8 mouse cellular contexts compared by ENCODE assay signal in genomic region chr19:5912103-5913006, GRCm38 (mm10). TPM values are rescaled to one million over a fixed set of nuclear protein-coding genes. Genes with fewer than 3 reads are reported as not detected.
DNase-seq lines count a peak whose midpoint lies in the region; ATAC-seq and TF ChIP-seq lines count a peak whose summit lies in the region.

No protein-coding gene starts in this region.

- ATAC-seq in G1E (ENCODE audit: extremely low read depth, insufficient number of reproducible peaks, low FRiP score, poor library complexity, severe bottlenecking): peak; percentile 76
- peak; percentile 94 for ATAC-seq in forebrain, embryonic 16.5 days
- peak; percentile 97 for ATAC-seq in lung, embryonic 14.5 days (ENCODE audit: insufficient read depth)

- H3K36me3 ChIP-seq in G1E (replicated peaks): peaks cover 56% of the 10 kb centered on the region
- no peaks in the 10 kb centered on the region for H3K36me3 ChIP-seq in forebrain, embryonic 16.5 days (ENCODE audit: control insufficient read depth, insufficient read depth)
- H3K36me3 ChIP-seq in lung, embryonic 14.5 days (ENCODE audit: insufficient read depth): peaks cover 19% of the 10 kb centered on the region
- H3K36me3 ChIP-seq in thymus, adult 2 months (ENCODE audit: control insufficient read depth, insufficient read depth, low read length): no peaks in the 10 kb centered on the region

- intact Hi-C loops in heart, postnatal 36 days (cut with DNase I): loop anchor here (5.0 kb wide), 2 partner anchors 135 to 150 kb away; partner anchors contain the start of genes Syvn1 and Znhit2

- peaks cover 70% of the 10 kb centered on the region for H3K4me1 ChIP-seq in G1E (ENCODE audit: insufficient read depth, low read depth, low read length)
- H3K4me1 ChIP-seq in forebrain, embryonic 16.5 days (replicated peaks; ENCODE audit: control insufficient read depth, insufficient read depth, low read length): peaks cover 28% of the 10 kb centered on the region
- peaks cover 11% of the 10 kb centered on the region; the same call in 1 of the 2 replicates for H3K4me1 ChIP-seq in lung, embryonic 14.5 days (ENCODE audit: insufficient read depth)
- peaks cover 11% of the 10 kb centered on the region for H3K4me1 ChIP-seq in olfactory bulb, adult 2 months (ENCODE audit: control insufficient read depth, insufficient read depth, low read length)
- H3K4me1 ChIP-seq in thymus, adult 2 months (replicated peaks; ENCODE audit: control insufficient read depth, insufficient read depth, low read length): peaks cover 19% of the 10 kb centered on the region

- H3K9ac ChIP-seq in forebrain, embryonic 16.5 days (replicated peaks; ENCODE audit: low read depth, low read length): peak overlapping the region; percentile 71
- H3K9ac ChIP-seq in lung, embryonic 14.5 days: peak overlapping the region; percentile 96

- TF ChIP-seq POLR2A in olfactory bulb, adult 2 months (IDR thresholded peaks at IDR 0.05; ENCODE audit: insufficient read depth, low read depth, low read length): peak; percentile 74
- peak; percentile 88 for TF ChIP-seq POLR2A in thymus, adult 2 months (IDR thresholded peaks at IDR 0.05; ENCODE audit: control insufficient read depth, extremely low read depth, insufficient read depth, low read length, poor library complexity)

- peak; percentile 98 for DNase-seq in G1E (ENCODE audit: low spot score)
- DNase-seq in cerebellum, adult 18-20 months: peak; percentile 99 to 100
- peak; percentile 98 to 99 for DNase-seq in heart, postnatal 36 days
- DNase-seq in layer of hippocampus, adult 2 months (ENCODE audit: low spot score in 2 of 2): peak; percentile 99
- peak; percentile 100 for DNase-seq in lung, embryonic 14.5 days
- DNase-seq in thymus, adult 2 months: peak; percentile 99

- no peak for TF ChIP-seq CTCF in G1E (IDR thresholded peaks at IDR 0.05; ENCODE audit: low read depth, low read length)
- peak; percentile 29 for TF ChIP-seq CTCF in layer of hippocampus, adult 2 months (conservative IDR thresholded peaks at IDR 0.05)
- TF ChIP-seq CTCF in lung, embryonic 14.5 days (IDR thresholded peaks at IDR 0.05; ENCODE audit: low read depth): peak; percentile 44; the same call in 1 of the 2 replicates
- no peak for TF ChIP-seq CTCF in olfactory bulb, adult 2 months (IDR thresholded peaks at IDR 0.05; ENCODE audit: insufficient read depth, low read depth, low read length)
- TF ChIP-seq CTCF in thymus, adult 2 months (IDR thresholded peaks at IDR 0.05; ENCODE audit: borderline replicate concordance, control insufficient read depth, extremely low read depth, insufficient read depth, low read length, poor library complexity): 0 out of 2 replicates have a peak, but pooled peaks have one; percentile 42

- WGBS in forebrain, embryonic 16.5 days: under 1% methylated on average over 57 of the region's 59 CpGs
- WGBS in lung, embryonic 14.5 days: under 1% methylated on average over 59 of the region's 59 CpGs
- WGBS in olfactory bulb, adult 2 months: under 1% methylated on average over 59 of the region's 59 CpGs
- under 1% methylated on average over 59 of the region's 59 CpGs for WGBS in thymus, adult 2 months

- H3K27me3 ChIP-seq in G1E (ENCODE audit: insufficient read depth, low read length): no peaks in the 10 kb centered on the region
- H3K27me3 ChIP-seq in forebrain, embryonic 16.5 days (replicated peaks; ENCODE audit: control insufficient read depth, insufficient read depth, low read length): no peaks in the 10 kb centered on the region
- no peaks in the 10 kb centered on the region for H3K27me3 ChIP-seq in lung, embryonic 14.5 days (ENCODE audit: insufficient read depth, low read length)
- H3K27me3 ChIP-seq in thymus, adult 2 months (ENCODE audit: control insufficient read depth, insufficient read depth, low read length): no peaks in the 10 kb centered on the region

- H3K9me3 ChIP-seq in G1E (replicated peaks): no peaks in the 10 kb centered on the region
- H3K9me3 ChIP-seq in forebrain, embryonic 16.5 days (ENCODE audit: control insufficient read depth, low read length): no peaks in the 10 kb centered on the region
- no peaks in the 10 kb centered on the region for H3K9me3 ChIP-seq in lung, embryonic 14.5 days (ENCODE audit: low read depth, low read length)

- peak overlapping the region; percentile 94 for H3K4me3 ChIP-seq in G1E (ENCODE audit: low read depth, low read length)
- peak overlapping the region; percentile 62 for H3K4me3 ChIP-seq in forebrain, embryonic 16.5 days (replicated peaks; ENCODE audit: low read length)
- peak overlapping the region; percentile 97 for H3K4me3 ChIP-seq in layer of hippocampus, adult 2 months
- peak overlapping the region; percentile 91 for H3K4me3 ChIP-seq in lung, embryonic 14.5 days (ENCODE audit: low read depth, low read length)
- peak overlapping the region; percentile 89 for H3K4me3 ChIP-seq in olfactory bulb, adult 2 months (ENCODE audit: insufficient read depth, low read depth, low read length)
- peak overlapping the region; percentile 72 for H3K4me3 ChIP-seq in thymus, adult 2 months (ENCODE audit: control insufficient read depth, insufficient read depth, low read length)

- peak overlapping the region; percentile 55 for H3K27ac ChIP-seq in forebrain, embryonic 16.5 days (ENCODE audit: low read length)
- peak overlapping the region; percentile 94 for H3K27ac ChIP-seq in layer of hippocampus, adult 2 months
- peak overlapping the region; percentile 91 for H3K27ac ChIP-seq in lung, embryonic 14.5 days (ENCODE audit: low read depth)
- peak overlapping the region; percentile 82 for H3K27ac ChIP-seq in olfactory bulb, adult 2 months (ENCODE audit: insufficient read depth, low read depth, low read length)
- no peak overlapping the region for H3K27ac ChIP-seq in thymus, adult 2 months (ENCODE audit: control insufficient read depth, insufficient read depth, low read length)

- peak overlapping the region; percentile 81 for H3K4me2 ChIP-seq in forebrain, embryonic 16.5 days (ENCODE audit: low read length)
- peak overlapping the region; percentile 85 for H3K4me2 ChIP-seq in lung, embryonic 14.5 days

RNA-seq across cellular contexts. Expression of gene Dpf2, which starts 0.5 kb away (rescaled TPM):
- total RNA-seq in G1E (2014; fragmentation: Nextera tagmentation) (126 and 142 TPM in 2 replicates), G1E (2017) (152 and 196 TPM in 2 replicates)
- 42.1 and 68.8 TPM in 2 replicates for polyA plus RNA-seq in G1E (2012)
- 124 and 126 TPM in 2 replicates for polyA plus RNA-seq in forebrain, embryonic 16.5 days (2015; fragmentation: Nextera tagmentation; extraction: Ambion mirVana)
- total RNA-seq in heart, postnatal 36 days (2021): 10 to 100 TPM; 75.8 to 96.2 TPM
- 10 to 100 TPM; 94.1 to 95.3 TPM for total RNA-seq in layer of hippocampus, adult 2 months (2021)
- polyA plus RNA-seq in lung, embryonic 14.5 days (2014; fragmentation: Nextera tagmentation; extraction: Ambion mirVana): 147 and 162 TPM in 2 replicates
- not detected in 2 replicates for polyA plus RNA-seq in olfactory bulb, adult 2 months (2012; ENCODE audit: insufficient read depth, insufficient read length, low replicate concordance, missing spikeins)
- 175 and 194 TPM in 2 replicates for polyA plus RNA-seq in thymus, adult 2 months (2012; rRNA removed)

RNA-seq across cellular contexts. Expression of gene Cdc42ep2, which starts 12.3 kb away (rescaled TPM):
- total RNA-seq in G1E (2014; fragmentation: Nextera tagmentation) (1.8 and 2.1 TPM in 2 replicates), G1E (2017) (2.2 and 3.6 TPM in 2 replicates)
- polyA plus RNA-seq in G1E (2012): 0.66 and 0.76 TPM in 2 replicates
- polyA plus RNA-seq in forebrain, embryonic 16.5 days (2015; fragmentation: Nextera tagmentation; extraction: Ambion mirVana): 11.1 and 12.4 TPM in 2 replicates
- total RNA-seq in heart, postnatal 36 days (2021): 1 to 10 TPM; 9.3 to 9.5 TPM
- total RNA-seq in layer of hippocampus, adult 2 months (2021): 1 to 10 TPM; 3.4 to 3.8 TPM
- 9.8 and 9.9 TPM in 2 replicates for polyA plus RNA-seq in lung, embryonic 14.5 days (2014; fragmentation: Nextera tagmentation; extraction: Ambion mirVana)
- not detected in 2 replicates for polyA plus RNA-seq in olfactory bulb, adult 2 months (2012; ENCODE audit: insufficient read depth, insufficient read length, low replicate concordance, missing spikeins)
- polyA plus RNA-seq in thymus, adult 2 months (2012; rRNA removed): 5.1 and 5.8 TPM in 2 replicates

RNA-seq across cellular contexts. Expression of gene Tigd3, which starts 18.4 kb away (rescaled TPM):
- total RNA-seq in G1E (2014; fragmentation: Nextera tagmentation) (0.90 and 2.1 TPM in 2 replicates), G1E (2017) (2.0 and 2.4 TPM in 2 replicates)
- polyA plus RNA-seq in G1E (2012): 0.70 and 1.0 TPM in 2 replicates
- 11.0 and 13.7 TPM in 2 replicates for polyA plus RNA-seq in forebrain, embryonic 16.5 days (2015; fragmentation: Nextera tagmentation; extraction: Ambion mirVana)
- total RNA-seq in heart, postnatal 36 days (2021): under 1 TPM; 0.57 to 0.64 TPM
- total RNA-seq in layer of hippocampus, adult 2 months (2021): 1 to 10 TPM; 2.5 to 3.2 TPM
- 2.7 and 3.8 TPM in 2 replicates for polyA plus RNA-seq in lung, embryonic 14.5 days (2014; fragmentation: Nextera tagmentation; extraction: Ambion mirVana)
- not detected in 2 replicates for polyA plus RNA-seq in olfactory bulb, adult 2 months (2012; ENCODE audit: insufficient read depth, insufficient read length, low replicate concordance, missing spikeins)
- 4.0 and 4.7 TPM in 2 replicates for polyA plus RNA-seq in thymus, adult 2 months (2012; rRNA removed)

RNA-seq across cellular contexts. Expression of gene Slc25a45, which starts 34.7 kb away (rescaled TPM):
- total RNA-seq in G1E (2014; fragmentation: Nextera tagmentation) (3.5 and 6.4 TPM in 2 replicates), G1E (2017) (10.9 and 12.5 TPM in 2 replicates)
- 0.68 and 0.93 TPM in 2 replicates for polyA plus RNA-seq in G1E (2012)
- polyA plus RNA-seq in forebrain, embryonic 16.5 days (2015; fragmentation: Nextera tagmentation; extraction: Ambion mirVana): 1.5 and 2.0 TPM in 2 replicates
- total RNA-seq in heart, postnatal 36 days (2021): 1 to 10 TPM; 3.4 to 4.2 TPM
- 1 to 10 TPM; 3.5 to 3.6 TPM for total RNA-seq in layer of hippocampus, adult 2 months (2021)
- 2.4 TPM in 2 replicates for polyA plus RNA-seq in lung, embryonic 14.5 days (2014; fragmentation: Nextera tagmentation; extraction: Ambion mirVana)
- polyA plus RNA-seq in olfactory bulb, adult 2 months (2012; ENCODE audit: insufficient read depth, insufficient read length, low replicate concordance, missing spikeins): not detected in 2 replicates
- polyA plus RNA-seq in thymus, adult 2 months (2012; rRNA removed): 57.5 and 57.9 TPM in 2 replicates

RNA-seq across cellular contexts. Expression of gene Frmd8, which starts 37.3 kb away (rescaled TPM):
- 8.9 and 15.1 TPM in 2 replicates for total RNA-seq in G1E (2014; fragmentation: Nextera tagmentation)
- total RNA-seq in G1E (2017): 14.5 and 15.2 TPM in 2 replicates
- 21.0 and 21.9 TPM in 2 replicates for polyA plus RNA-seq in G1E (2012)
- 20.9 and 21.5 TPM in 2 replicates for polyA plus RNA-seq in forebrain, embryonic 16.5 days (2015; fragmentation: Nextera tagmentation; extraction: Ambion mirVana)
- 10 to 100 TPM; 11.4 to 11.7 TPM for total RNA-seq in heart, postnatal 36 days (2021)
- 10 to 100 TPM in 1 of 2 experiments, 1 to 10 TPM in 1; 9.5 to 10.6 TPM for total RNA-seq in layer of hippocampus, adult 2 months (2021)
- 37.9 and 42.2 TPM in 2 replicates for polyA plus RNA-seq in lung, embryonic 14.5 days (2014; fragmentation: Nextera tagmentation; extraction: Ambion mirVana)
- not detected in 2 replicates for polyA plus RNA-seq in olfactory bulb, adult 2 months (2012; ENCODE audit: insufficient read depth, insufficient read length, low replicate concordance, missing spikeins)
- 121 and 129 TPM in 2 replicates for polyA plus RNA-seq in thymus, adult 2 months (2012; rRNA removed)

Comparison
In these comparisons a context has a peak if more than half of its experiments do, and no peak if none do; other contexts are left out.
1. CTCF ChIP-seq: peak in layer of hippocampus, adult 2 months (single experiment), lung, embryonic 14.5 days (single experiment) and thymus, adult 2 months (single experiment); none in G1E (single experiment) and olfactory bulb, adult 2 months (single experiment).
2. Peak in every context shown above with its lines, with median percentiles within 50 percentile points of each other: ATAC-seq, DNase-seq and H3K4me3 ChIP-seq.